Mouse (Mus musculus) stomach, postnatal 0 days (tissue): ENCODE data around the gene Ino80b. TPM values are rescaled to one million over a fixed set of nuclear protein-coding genes. Genes with fewer than 3 reads are reported as not detected.

Experiments
- ATAC-seq: fragments of 200-750 bp; cut with Nextera tagmentation; 2 replicates; pipeline ENCODE4 v1.8.0; 2017; ENCODE audit not compliant: low FRiP score, low TSS enrichment
- DNase-seq: peaks from one replicate; pipeline ENCODE4 v3.0.0-alpha.2; 2016; ENCODE audit warnings: low spot score
- H3K27ac ChIP-seq: fragments of 300-500 bp; sonication (generic); replicated peaks from 2 replicates; pipeline ENCODE4 v1.5.1; 2014; ENCODE audit warnings: mild to moderate bottlenecking, control low read depth
- H3K27me3 ChIP-seq: fragments of 300-500 bp; sonication (generic); 2 replicates; pipeline ENCODE4 v1.6.1; 2014; ENCODE audit warnings: low read length; ENCODE audit not compliant: control insufficient read depth, insufficient read depth
- H3K36me3 ChIP-seq: fragments of 300-500 bp; sonication (generic); 2 replicates; pipeline ENCODE4 v1.6.1; 2014; ENCODE audit warnings: low read length, mixed read lengths; ENCODE audit not compliant: control insufficient read depth, insufficient read depth
- H3K4me1 ChIP-seq: fragments of 300-500 bp; sonication (generic); replicated peaks from 2 replicates; pipeline ENCODE4 v1.6.1; 2014; ENCODE audit warnings: antibody characterized with exemption; ENCODE audit not compliant: control insufficient read depth, insufficient read depth
- H3K4me2 ChIP-seq: fragments of 300-500 bp; sonication (generic); replicated peaks from 2 replicates; pipeline ENCODE4 v1.6.1; 2014; ENCODE audit warnings: low read depth, mild to moderate bottlenecking, control low read depth, moderate library complexity
- H3K4me3 ChIP-seq: fragments of 300-500 bp; sonication (generic); 2 replicates; pipeline ENCODE4 v1.5.1; 2014; ENCODE audit warnings: low read depth, low read length, control low read depth
- H3K9ac ChIP-seq: fragments of 300-500 bp; sonication (generic); 2 replicates; pipeline ENCODE4 v1.6.1; 2014; ENCODE audit warnings: mild to moderate bottlenecking, low read length, control low read depth, mixed read lengths
- H3K9me3 ChIP-seq: fragments of 300-500 bp; sonication (generic); 2 replicates; pipeline ENCODE4 v1.6.1; 2016; ENCODE audit warnings: low read length; ENCODE audit not compliant: control insufficient read depth
- CTCF ChIP-seq: IDR thresholded peaks from 2 replicates; pipeline ENCODE4 v1.5.1; 2016; ENCODE audit warnings: antibody characterized with exemption, low read depth, mild to moderate bottlenecking, moderate library complexity
- EP300 ChIP-seq: optimal IDR thresholded peaks from 2 replicates; pipeline ENCODE3; 2016; ENCODE audit warnings: antibody characterized with exemption
- WGBS: fragments of 180-500 bp; shearing (Covaris S2); extraction: QIAGEN DNeasy Blood & Tissue Kit; methylation state at CpG from one replicate; pipeline ENCODE4 v1.1.7; 2014; 5-methylcytosine and 5-hydroxymethylcytosine counted together
- polyA plus RNA-seq: library from polyadenylated mRNA; unstranded; fragments of >200 nt; fragmentation: Nextera tagmentation; extraction: Ambion mirVana; gene quantifications from 2 replicates; pipeline ENCODE4 v1.2.1, GENCODE M21; 2015

The Ino80b gene
- polyA plus RNA-seq, 1 experiment from 2014 or later = 7.7 TPM

GRCm38 (mm10) chr6:83086121-83087035, 38.9 kb downstream of the Ino80b start, which contains the start of gene Lbx2:
TSS of gene Lbx2 (plus strand) at chr6:83086367.
- Histone ChIP-seq H3K27ac (no peak within 1 kb of the TSS), H3K4me3 (0 out of 2 replicates have a peak within 1 kb of the TSS, but pooled peaks have one; percentile 2), H3K9me3 (no peaks in the 10 kb centered on the region), H3K27me3 (peaks cover 26% of the 10 kb centered on the region; the same call in 1 of the 2 replicates), H3K4me2 (peak within 1 kb of the TSS; percentile 14; the same call in 1 of the 2 replicates), H3K36me3 (no peaks in the 10 kb centered on the region), H3K9ac (no peak within 1 kb of the TSS), H3K4me1 (no peaks in the 10 kb centered on the region)
- 8% methylated on average over 39 of the region's 42 CpGs for WGBS
- DNase-seq (no peak), ATAC-seq (0 out of 2 replicates have a peak, but pooled peaks have one; percentile 6)
- TF ChIP-seq EP300 = no peak
- no peak for TF ChIP-seq CTCF

- H3K36me3 ChIP-seq = 0 out of 2 replicates have a peak, but pooled peaks cover 3% of the 10 kb centered on the region
- H3K27me3 ChIP-seq = peaks cover 26% of the 10 kb centered on the region; the same call in 1 of the 2 replicates
- H3K9ac ChIP-seq = no peak overlapping the region
- no peaks in the 10 kb centered on the region for H3K4me1 ChIP-seq
- no peak for DNase-seq
- H3K27ac ChIP-seq = no peak overlapping the region
- ATAC-seq = no peak
- WGBS = 14% methylated on average over 6 of the region's 6 CpGs
- H3K4me3 ChIP-seq = no peak overlapping the region
- no peaks in the 10 kb centered on the region for H3K9me3 ChIP-seq
- no peak for TF ChIP-seq CTCF
- H3K4me2 ChIP-seq = no peak overlapping the region
Measured at GRCm38 (mm10) chr6:83084477-83084876, 40.8 kb downstream of the Ino80b start.

GRCm38 (mm10) chr6:83083497-83083896, 41.7 kb downstream of the Ino80b start:
- no peak for DNase-seq
- ATAC-seq = no peak
- no peak overlapping the region for H3K4me2 ChIP-seq
- no peak overlapping the region for H3K27ac ChIP-seq
- no peak overlapping the region for H3K9ac ChIP-seq
- no peaks in the 10 kb centered on the region for H3K9me3 ChIP-seq
- WGBS = 28% methylated on average over 5 of the region's 5 CpGs
- no peak overlapping the region for H3K4me3 ChIP-seq
- TF ChIP-seq EP300 = no peak
- no peaks in the 10 kb centered on the region for H3K4me1 ChIP-seq
- H3K36me3 ChIP-seq = 0 out of 2 replicates have a peak, but pooled peaks cover 3% of the 10 kb centered on the region
- peaks cover 24% of the 10 kb centered on the region; the same call in 1 of the 2 replicates for H3K27me3 ChIP-seq

- peaks cover 6% of the 10 kb centered on the region; the same call in 1 of the 2 replicates for H3K27me3 ChIP-seq
- 0 out of 2 replicates have a peak, but pooled peaks cover 3% of the 10 kb centered on the region for H3K36me3 ChIP-seq
- TF ChIP-seq CTCF (no peak), EP300 (no peak)
- H3K27ac ChIP-seq = no peak overlapping the region
- no peaks in the 10 kb centered on the region for H3K9me3 ChIP-seq
- H3K4me1 ChIP-seq = no peaks in the 10 kb centered on the region
- ATAC-seq (no peak), DNase-seq (no peak)
- 71% methylated on average over 5 of the region's 5 CpGs for WGBS
- no peak overlapping the region for H3K4me3 ChIP-seq
- H3K4me2 ChIP-seq = no peak overlapping the region
- H3K9ac ChIP-seq = no peak overlapping the region
Measured at GRCm38 (mm10) chr6:83080210-83080609, 45.0 kb downstream of the Ino80b start.

DNA sequence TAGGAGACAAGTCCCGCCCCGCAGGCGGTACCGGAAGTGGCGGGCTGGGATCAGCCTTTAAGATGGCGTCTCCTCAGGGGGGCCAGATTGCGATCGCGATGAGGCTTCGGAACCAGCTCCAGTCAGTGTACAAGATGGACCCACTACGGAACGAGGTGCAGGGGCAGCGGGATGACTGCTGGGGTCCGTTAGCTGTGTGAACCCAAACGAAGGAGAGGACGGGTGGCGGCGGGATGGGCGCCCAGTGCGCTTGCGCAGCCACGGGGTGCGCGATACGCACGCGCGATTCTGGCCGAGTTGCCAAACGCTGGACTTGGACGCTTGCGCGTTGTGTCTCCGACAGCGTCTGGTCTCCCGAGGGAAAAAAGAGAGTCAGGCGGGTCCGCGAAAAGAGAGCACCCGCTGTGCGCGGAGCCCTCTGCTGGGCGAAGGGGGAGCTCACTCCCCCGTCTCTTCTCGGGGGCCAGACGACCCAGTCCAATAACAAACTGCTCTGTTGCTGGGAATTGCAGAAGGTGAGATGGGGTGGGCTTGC, 46.8 kb downstream of the Ino80b start:
- ATAC-seq = peak; percentile 91
- WGBS = under 1% methylated on average over 46 of the region's 46 CpGs

More for the DNA sequence above, 46.8 kb downstream of the Ino80b start:
- Histone ChIP-seq H3K9ac (peak overlapping the region; percentile 79), H3K4me3 (peak overlapping the region; percentile 77), H3K36me3 (0 out of 2 replicates have a peak, but pooled peaks cover 3% of the 10 kb centered on the region), H3K27me3 (peaks cover 6% of the 10 kb centered on the region; the same call in 1 of the 2 replicates), H3K9me3 (no peaks in the 10 kb centered on the region), H3K4me1 (no peaks in the 10 kb centered on the region), H3K27ac (peak overlapping the region; percentile 83; the same call in 1 of the 2 replicates), H3K4me2 (peak overlapping the region; percentile 98)
- TF ChIP-seq EP300 (no peak), CTCF (peak; percentile 78)
- DNase-seq = peak; percentile 98
